Mouse (Mus musculus): ENCODE data around the gene Dock1. TPM values are rescaled to one million over a fixed set of nuclear protein-coding genes. Genes with fewer than 3 reads are reported as not detected.
A peak's percentile ranks its signal among the peaks of the same experiment; 100 is the strongest.

The Dock1 gene
- total and polyA plus RNA-seq, 3 experiments: not detected

DNA sequence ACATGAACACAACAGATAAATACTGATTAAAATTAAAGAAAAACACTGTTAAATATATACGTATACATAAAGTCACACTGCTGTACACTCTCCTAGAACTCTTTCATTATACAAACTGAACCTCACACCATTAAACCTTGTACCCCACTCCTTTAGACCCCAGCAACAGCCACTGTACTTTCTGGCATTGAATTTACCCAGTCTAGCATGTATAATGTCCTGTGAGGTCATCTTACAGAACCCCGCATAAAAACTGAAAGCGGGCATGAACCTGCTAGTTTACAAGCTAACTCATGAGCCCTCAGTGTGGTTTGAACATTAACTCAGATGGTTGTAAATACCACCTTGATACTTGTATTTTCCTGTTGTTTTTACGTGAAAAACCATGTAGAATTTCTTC lies 489.2 kb downstream of the Dock1 start:
- no peak overlapping the region for H3K4me3 ChIP-seq (replicated peaks in 1 of 3; ENCODE audit: low read depth in 2 of 3, low read length in 2 of 3, poor library complexity in 1 of 3)
- peaks cover 65% of the 10 kb centered on the region for H3K9me3 ChIP-seq (replicated peaks; ENCODE audit: low read length)
- no peaks in the 10 kb centered on the region for H3K4me1 ChIP-seq (ENCODE audit: control insufficient read depth in 1 of 2, insufficient read depth in 2 of 2)
- no peak for TF ChIP-seq POLR2AphosphoS2 (IDR thresholded peaks at IDR 0.05; ENCODE audit: low read depth, low read length)
- TF ChIP-seq SMC3 (IDR thresholded peaks at IDR 0.05; ENCODE audit: low read depth, low read length): no peak
- no peak for TF ChIP-seq JUND (conservative IDR thresholded peaks at IDR 0.05; ENCODE audit: low read depth, low read length)
- no peak for TF ChIP-seq NELFE (IDR thresholded peaks at IDR 0.05; ENCODE audit: low read depth, low read length)
- TF ChIP-seq TCF12 (IDR thresholded peaks at IDR 0.05; ENCODE audit: low read depth, low read length): no peak
- TF ChIP-seq USF1 (IDR thresholded peaks at IDR 0.05; ENCODE audit: low read depth, low read length): no peak
- no peak for TF ChIP-seq UBTF (IDR thresholded peaks at IDR 0.05; ENCODE audit: low read depth, low read length)
- no peak for TF ChIP-seq IRF4 (IDR thresholded peaks at IDR 0.05; ENCODE audit: low read depth, low read length)
- TF ChIP-seq ZKSCAN1 (IDR thresholded peaks at IDR 0.05; ENCODE audit: borderline replicate concordance, low read depth, low read length): no peak
- no peak for TF ChIP-seq ELF1 (IDR thresholded peaks at IDR 0.05; ENCODE audit: low read depth, low read length)
- no peak for TF ChIP-seq MAZ (IDR thresholded peaks at IDR 0.05; ENCODE audit: low read depth, low read length)
- no peak for TF ChIP-seq MEF2A (IDR thresholded peaks at IDR 0.05; ENCODE audit: borderline replicate concordance, low read depth, low read length)
- in situ Hi-C loops (cut with MboI; ENCODE audit: low pct_ligation_motif_present, low pct_unique_long_range_greater_than_20kb, low sequenced_read_pairs) (no loop called here), dilution Hi-C loops (cut with MboI; ENCODE audit: extremely low pct_ligation_motif_present, extremely low pct_unique_long_range_greater_than_20kb, low sequenced_read_pairs) (no loop called here)
- no peak overlapping the region for H3K9ac ChIP-seq (ENCODE audit: insufficient read depth, low read depth)
- H3K36me3 ChIP-seq (replicated peaks in 1 of 2; ENCODE audit: control insufficient read depth in 1 of 2, insufficient read depth in 1 of 2, low read length in 1 of 2): no peaks in the 10 kb centered on the region
- no peaks in the 10 kb centered on the region for H3K27me3 ChIP-seq (replicated peaks)
- no peaks in the 10 kb centered on the region for H3K79me2 ChIP-seq (replicated peaks; ENCODE audit: control insufficient read depth, extremely low read depth, insufficient read depth, poor library complexity, severe bottlenecking)
- no peak overlapping the region for H3K4me2 ChIP-seq (ENCODE audit: insufficient read depth, low read depth, poor library complexity, severe bottlenecking)
- no peak overlapping the region for H3K27ac ChIP-seq (ENCODE audit: insufficient read depth, low read depth)
- no peak for DNase-seq (ENCODE audit: extremely low read depth)

GRCm38 (mm10) chr7:135165155-135165554 lies 494.7 kb downstream of the Dock1 start:
- H3K9me3 ChIP-seq (replicated peaks; ENCODE audit: low read length): peaks cover 76% of the 10 kb centered on the region
- H3K4me1 ChIP-seq (ENCODE audit: control insufficient read depth in 1 of 2, insufficient read depth in 2 of 2): no peaks in the 10 kb centered on the region
- no peaks in the 10 kb centered on the region for H3K79me2 ChIP-seq (replicated peaks; ENCODE audit: control insufficient read depth, extremely low read depth, insufficient read depth, poor library complexity, severe bottlenecking)
- no peaks in the 10 kb centered on the region for H3K27me3 ChIP-seq (replicated peaks)
- TF ChIP-seq CHD2 (IDR thresholded peaks at IDR 0.05; ENCODE audit: low read length) (no peak), TBP (conservative IDR thresholded peaks at IDR 0.05; ENCODE audit: low read depth, low read length) (no peak), CTCF (conservative IDR thresholded peaks at IDR 0.05 in 1 of 2, IDR thresholded peaks at IDR 0.05 in 1 of 2; ENCODE audit: low read depth in 2 of 2, low read length in 2 of 2) (peak in 1 of 2 experiments; percentile 10; a peak in 2 of 4 replicates), IRF4 (IDR thresholded peaks at IDR 0.05; ENCODE audit: low read depth, low read length) (no peak)
- H3K9ac ChIP-seq (ENCODE audit: insufficient read depth, low read depth): no peak overlapping the region
- in situ Hi-C loops (cut with MboI; ENCODE audit: low pct_ligation_motif_present, low pct_unique_long_range_greater_than_20kb, low sequenced_read_pairs): no loop called here
- dilution Hi-C loops (cut with MboI; ENCODE audit: extremely low pct_ligation_motif_present, extremely low pct_unique_long_range_greater_than_20kb, low sequenced_read_pairs): no loop called here
- no peak for DNase-seq (ENCODE audit: extremely low read depth)
- H3K27ac ChIP-seq (ENCODE audit: insufficient read depth, low read depth): no peak overlapping the region
- H3K4me2 ChIP-seq (ENCODE audit: insufficient read depth, low read depth, poor library complexity, severe bottlenecking): no peak overlapping the region
- H3K36me3 ChIP-seq (replicated peaks in 1 of 2; ENCODE audit: control insufficient read depth in 1 of 2, insufficient read depth in 1 of 2, low read length in 1 of 2): no peaks in the 10 kb centered on the region
- no peak overlapping the region for H3K4me3 ChIP-seq (replicated peaks in 1 of 3; ENCODE audit: low read depth in 2 of 3, low read length in 2 of 3, poor library complexity in 1 of 3)

DNA sequence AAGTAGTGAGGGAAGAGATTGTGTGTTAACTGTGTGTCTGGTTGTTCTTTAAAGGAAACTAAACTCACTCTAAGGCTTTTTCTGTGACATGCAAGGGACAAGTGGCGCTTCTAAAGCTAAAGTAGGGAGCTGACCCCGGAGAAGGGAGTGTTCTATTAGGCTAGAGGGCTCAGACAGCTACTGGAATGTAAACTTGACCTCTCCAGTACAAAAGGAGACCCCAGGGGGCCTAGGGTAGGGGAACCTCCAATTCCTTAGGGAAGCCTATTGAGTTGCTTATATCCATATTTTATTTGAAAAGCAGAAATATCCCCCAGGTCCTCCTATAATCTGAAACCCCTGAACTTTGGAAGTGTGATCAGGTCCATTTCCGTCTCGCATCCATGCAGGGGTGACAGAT lies 499.5 kb downstream of the Dock1 start:
- Histone ChIP-seq H3K36me3 (replicated peaks in 1 of 2; ENCODE audit: control insufficient read depth in 1 of 2, insufficient read depth in 1 of 2, low read length in 1 of 2) (no peaks in the 10 kb centered on the region), H3K9me3 (replicated peaks; ENCODE audit: low read length) (peaks cover 72% of the 10 kb centered on the region), H3K27me3 (replicated peaks) (no peaks in the 10 kb centered on the region), H3K27ac (ENCODE audit: insufficient read depth, low read depth) (no peak overlapping the region), H3K4me3 (replicated peaks in 1 of 3; ENCODE audit: low read depth in 2 of 3, low read length in 2 of 3, poor library complexity in 1 of 3) (no peak overlapping the region), H3K4me2 (ENCODE audit: insufficient read depth, low read depth, poor library complexity, severe bottlenecking) (no peak overlapping the region), H3K9ac (ENCODE audit: insufficient read depth, low read depth) (no peak overlapping the region), H3K4me1 (ENCODE audit: control insufficient read depth in 1 of 2, insufficient read depth in 2 of 2) (no peaks in the 10 kb centered on the region), H3K79me2 (replicated peaks; ENCODE audit: control insufficient read depth, extremely low read depth, insufficient read depth, poor library complexity, severe bottlenecking) (no peaks in the 10 kb centered on the region)
- DNase-seq (ENCODE audit: extremely low read depth): no peak
- TF ChIP-seq MAFK (IDR thresholded peaks at IDR 0.05; ENCODE audit: insufficient replicate concordance, low read length) (no peak), KAT2A (IDR thresholded peaks at IDR 0.05; ENCODE audit: insufficient replicate concordance, low read length) (no peak), ETS1 (conservative IDR thresholded peaks at IDR 0.05; ENCODE audit: low read depth, low read length) (no peak), BHLHE40 (IDR thresholded peaks at IDR 0.05; ENCODE audit: low read depth, low read length) (no peak), MAX (IDR thresholded peaks at IDR 0.05; ENCODE audit: low read length) (no peak)
- dilution Hi-C loops (cut with MboI; ENCODE audit: extremely low pct_ligation_motif_present, extremely low pct_unique_long_range_greater_than_20kb, low sequenced_read_pairs): no loop called here
- in situ Hi-C loops (cut with MboI; ENCODE audit: low pct_ligation_motif_present, low pct_unique_long_range_greater_than_20kb, low sequenced_read_pairs): no loop called here

Measured in CH12.LX (cell line).